Mouse (Mus musculus): ENCODE data around the gene Lims1.

Gene Lims1

DNA sequence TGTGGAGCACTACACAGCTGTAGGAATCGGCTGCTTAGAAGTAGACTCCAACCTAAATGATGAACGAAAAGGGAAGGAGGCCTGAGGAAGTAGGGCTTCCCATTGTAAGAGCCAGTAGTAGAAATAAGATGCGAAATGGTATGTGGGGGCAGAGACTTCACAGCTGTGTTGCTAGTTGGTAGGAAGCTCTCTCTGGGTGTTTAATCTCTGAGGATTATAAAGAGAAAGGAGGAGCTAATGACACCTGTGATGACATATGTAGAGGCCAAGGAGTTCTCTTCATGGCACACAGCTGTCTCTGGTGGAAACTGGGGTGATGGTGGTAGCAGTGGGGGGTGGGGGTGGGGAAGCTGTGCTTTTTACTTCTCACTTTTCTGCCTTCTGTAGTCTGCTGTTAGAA is 27.3 kb downstream of the Lims1 start:
- no peak for DNase-seq

DNA sequence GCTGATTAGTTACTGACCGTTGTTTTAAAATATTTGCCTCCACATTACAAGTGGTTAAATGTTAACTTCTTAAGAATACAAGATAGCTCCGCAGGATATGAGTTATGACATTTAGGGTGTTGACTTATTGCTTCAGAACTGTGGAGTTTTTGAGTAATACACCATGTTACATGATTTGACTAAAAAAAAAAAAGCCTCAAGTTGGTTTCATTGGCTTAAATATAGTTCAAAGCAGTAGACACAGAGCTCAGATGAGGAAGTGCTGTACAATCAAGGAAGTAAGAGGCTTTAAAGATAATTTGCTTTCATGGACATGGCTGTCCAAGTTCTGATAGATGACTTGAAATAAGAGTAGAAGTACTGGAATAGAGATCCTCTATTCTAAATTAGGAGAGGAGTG is 28.4 kb downstream of the Lims1 start:
- DNase-seq: no peak

DNA sequence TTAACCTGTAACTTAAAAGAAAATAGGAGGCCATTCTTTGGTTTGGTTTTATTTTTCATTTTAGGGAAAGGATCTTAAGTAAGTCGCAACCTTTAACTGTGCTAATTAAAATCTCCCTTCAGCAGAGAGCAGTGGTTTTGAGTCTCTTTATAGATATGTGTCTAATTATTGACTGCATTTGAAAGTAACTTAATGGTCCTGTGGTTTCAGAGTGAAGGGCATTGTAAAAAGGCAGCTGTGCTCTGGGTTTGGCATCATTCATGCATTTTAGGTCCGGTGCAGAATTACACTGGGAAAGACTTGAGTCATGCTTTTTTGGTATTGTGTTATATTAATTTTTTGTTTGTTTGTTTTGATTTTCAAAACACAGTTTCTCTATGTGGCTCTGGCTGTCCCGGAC is 29.1 kb downstream of the Lims1 start:
- DNase-seq: no peak

DNA sequence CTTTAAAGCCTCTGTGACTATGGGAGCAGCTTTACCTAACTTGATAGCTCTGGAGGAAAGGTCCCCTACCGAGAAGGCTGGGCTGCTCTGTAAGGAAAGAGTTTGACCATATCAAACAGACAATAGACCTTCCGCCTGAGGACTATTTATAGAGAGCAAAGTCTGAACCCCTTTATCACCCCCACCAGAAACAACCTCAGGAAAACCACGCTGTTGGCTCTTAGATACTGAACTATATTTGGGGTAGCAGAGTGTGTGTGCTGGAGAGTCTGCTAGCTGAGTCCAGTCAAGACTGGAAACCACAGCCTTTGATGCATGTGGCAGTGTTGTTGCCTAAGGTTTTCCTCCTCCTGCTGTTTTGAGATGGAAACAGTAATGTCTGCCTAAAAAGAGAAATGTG is 31.3 kb downstream of the Lims1 start:
- DNase-seq: no peak

DNA sequence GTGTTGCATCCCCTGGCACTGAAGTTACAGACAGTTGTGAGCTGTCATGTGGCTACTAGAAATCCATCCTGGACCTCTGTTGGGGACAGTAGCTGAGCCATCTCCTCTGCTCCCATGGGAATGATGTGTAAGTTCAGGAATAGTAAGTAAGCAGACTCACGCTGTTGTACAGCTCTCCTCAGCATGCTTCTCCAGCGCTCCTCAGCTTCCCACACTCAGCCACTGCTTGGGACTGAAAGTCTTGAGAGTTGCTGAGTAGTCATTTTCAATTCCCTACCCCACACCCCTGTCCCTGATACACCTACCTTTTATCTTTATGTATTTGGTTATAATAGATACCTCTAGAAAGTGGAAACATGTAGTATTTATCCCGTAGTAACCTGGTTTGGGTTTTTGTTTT is 33.2 kb downstream of the Lims1 start:
- no peak for DNase-seq

DNA sequence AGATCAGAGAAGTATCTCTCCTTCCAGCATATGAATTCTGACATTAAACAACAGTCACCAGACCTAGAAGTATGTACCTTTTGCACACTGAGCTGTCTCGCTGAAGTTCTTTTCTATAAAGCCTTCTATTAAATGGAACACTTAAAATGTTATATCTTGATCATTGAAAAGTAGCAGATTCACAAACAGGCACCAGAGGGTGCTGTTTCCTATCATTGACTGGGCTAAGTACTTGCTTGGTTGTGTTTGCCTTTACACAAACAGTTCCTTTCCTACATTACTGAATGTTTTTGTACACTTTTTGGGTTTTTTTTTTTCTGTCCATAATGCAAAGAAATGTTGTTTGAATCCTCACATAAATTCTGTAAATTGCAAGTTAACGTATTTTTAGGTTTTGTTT is 35.9 kb downstream of the Lims1 start:
- DNase-seq: peak; percentile 53

DNA sequence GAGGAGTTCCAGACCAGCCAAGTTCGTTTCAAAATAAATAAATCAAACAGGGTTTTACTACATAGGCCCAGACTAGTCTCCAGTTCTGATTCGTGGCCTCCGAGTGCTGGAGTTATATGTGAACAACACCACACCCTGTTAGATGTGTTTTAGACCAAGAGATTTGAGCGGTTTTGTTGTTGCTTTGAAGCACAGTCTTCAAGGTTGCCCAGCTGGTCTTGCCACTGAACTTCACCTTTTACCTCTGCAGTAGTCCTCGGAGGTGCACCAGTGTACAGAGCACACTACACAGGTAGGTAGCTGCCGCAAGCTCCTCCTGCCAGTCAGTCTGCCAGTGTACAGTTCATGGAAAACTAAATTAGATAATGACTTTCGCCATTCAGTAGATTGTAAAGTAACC is 36.7 kb downstream of the Lims1 start:
- DNase-seq: no peak

DNA sequence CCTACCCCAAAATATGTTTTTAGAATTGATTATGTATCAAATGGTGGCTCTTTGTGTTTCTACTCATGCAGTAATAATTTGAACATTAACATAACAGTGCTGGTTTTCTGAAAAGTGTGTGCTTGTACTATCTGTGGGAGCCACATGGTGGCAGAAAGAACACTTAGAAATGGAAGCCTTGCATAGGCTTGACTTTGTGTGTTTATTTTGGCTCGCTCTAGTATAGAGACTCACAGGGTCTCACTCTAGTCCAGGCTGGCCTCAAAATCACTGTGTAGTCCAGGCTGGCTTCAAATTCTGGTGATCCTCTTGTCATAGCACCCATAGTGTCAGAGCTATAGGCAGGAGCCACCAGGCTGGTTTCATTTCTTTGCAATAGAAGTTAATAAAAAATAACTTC is 39.5 kb downstream of the Lims1 start:
- DNase-seq: peak; percentile 34 to 44

DNA sequence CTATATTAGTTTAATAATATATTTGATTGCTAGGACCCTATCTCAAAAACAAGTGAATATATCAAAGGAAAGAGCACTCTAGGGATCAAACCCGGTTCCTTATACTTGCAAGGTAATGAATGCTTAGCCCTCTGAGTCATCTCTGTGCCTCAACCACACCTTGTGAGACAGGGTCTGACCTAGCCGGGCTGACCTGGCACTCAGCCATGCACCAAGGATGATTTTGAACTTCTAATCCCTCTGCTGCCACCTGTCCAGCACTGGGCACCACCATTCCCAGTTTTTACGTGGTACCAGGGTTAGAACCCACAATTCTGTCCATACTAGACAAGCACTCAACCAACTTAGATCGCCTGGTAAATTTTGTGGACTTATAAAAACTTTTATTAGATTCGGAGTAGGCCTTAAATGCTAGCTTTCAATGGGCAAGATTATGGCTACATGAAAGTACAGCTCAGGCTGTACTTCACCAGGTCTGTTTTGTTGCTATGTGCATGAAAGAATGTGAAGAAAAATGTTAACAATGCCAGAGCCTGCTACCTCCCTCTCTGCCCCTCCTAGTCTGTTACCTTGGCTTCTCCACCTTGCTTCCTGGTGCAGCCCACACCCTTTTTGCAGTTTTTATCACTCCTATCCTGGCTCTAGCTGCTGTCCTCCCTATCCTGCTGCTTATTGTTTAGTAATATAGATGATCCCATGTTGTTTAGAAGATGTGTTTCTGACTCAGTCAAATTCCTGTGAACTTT is 41.7 kb downstream of the Lims1 start:
- peak; percentile 24 to 28 for DNase-seq

DNA sequence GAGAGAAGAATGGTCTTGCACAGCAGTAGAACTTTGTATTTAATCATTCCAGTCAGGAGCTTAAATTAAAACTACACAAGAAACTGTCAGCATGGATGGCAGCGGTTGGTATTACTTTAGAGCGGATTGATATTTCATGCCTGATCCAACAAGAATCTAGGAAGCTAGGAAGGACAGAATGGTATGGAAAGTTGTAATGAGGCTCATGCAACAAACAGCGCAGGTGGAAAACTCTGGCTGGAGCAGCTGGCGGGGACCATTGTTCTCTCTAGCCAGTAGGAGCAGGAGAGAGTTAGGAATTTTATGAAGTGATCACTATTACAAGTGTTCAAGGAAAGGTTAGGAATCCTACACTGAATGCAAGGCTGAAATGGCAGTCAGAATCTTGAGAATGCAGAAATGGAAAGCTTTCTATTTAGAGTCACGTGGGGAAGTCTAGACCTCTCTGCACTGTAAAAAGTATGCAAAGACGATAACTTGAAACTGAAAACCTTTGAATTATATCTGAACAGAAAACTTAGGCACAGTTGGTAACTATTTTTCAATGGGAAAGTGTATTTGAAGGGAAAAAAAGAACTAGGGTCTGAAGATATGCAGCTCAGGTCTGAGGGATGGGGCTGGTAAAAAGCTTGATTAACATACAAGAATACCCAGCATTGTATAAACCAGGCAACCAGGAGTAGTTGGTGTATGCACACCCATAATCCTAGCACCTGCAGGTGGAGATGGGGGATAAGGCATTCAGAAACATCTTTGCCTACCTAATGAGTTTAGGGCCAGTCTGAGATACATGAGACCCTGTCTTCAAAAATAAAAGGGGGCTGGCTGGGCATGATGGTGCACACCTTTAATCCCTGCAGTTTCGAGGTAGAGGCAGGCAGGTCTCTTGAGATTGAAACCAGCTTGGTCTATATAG is 45.8 kb downstream of the Lims1 start:
- DNase-seq: no peak

DNA sequence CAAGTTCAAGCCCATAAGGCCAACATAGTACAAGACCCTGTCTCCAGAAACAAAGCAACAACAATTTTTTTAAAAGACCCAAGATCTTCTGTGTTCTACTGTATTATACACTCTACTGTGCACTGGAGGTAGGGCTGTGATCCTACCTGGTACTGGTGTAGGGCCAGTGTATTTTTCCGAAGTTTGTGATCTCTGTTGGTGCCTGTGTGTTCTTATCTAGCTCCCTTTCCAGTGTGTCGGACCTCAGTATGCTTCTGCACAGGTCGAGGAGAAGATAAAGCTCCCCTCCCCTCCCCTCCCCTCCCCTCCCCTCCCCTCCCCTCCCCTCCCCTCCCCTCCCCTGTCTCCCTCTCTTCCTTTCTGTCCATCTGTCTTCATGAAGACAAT is 46.4 kb downstream of the Lims1 start:
- DNase-seq: no peak

DNA sequence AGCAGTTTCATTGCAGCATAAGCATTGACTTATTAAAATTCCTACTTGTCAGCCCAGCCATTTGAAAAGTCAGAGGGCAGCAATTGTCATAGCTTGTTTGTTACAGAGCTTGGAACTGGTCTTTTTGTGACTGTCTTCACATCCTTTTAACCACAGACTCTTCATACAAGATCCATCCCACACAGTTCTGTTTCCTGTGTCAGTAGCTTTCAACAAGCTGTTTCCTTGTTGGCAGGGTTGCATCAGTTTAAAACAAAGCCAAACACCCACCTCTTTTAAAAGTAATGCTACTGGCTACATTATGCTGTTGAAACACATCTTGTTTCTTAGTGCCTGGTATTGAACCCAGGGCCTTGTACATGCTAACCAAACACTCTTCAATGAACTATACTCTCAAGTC is 46.9 kb downstream of the Lims1 start:
- no peak for DNase-seq

DNA sequence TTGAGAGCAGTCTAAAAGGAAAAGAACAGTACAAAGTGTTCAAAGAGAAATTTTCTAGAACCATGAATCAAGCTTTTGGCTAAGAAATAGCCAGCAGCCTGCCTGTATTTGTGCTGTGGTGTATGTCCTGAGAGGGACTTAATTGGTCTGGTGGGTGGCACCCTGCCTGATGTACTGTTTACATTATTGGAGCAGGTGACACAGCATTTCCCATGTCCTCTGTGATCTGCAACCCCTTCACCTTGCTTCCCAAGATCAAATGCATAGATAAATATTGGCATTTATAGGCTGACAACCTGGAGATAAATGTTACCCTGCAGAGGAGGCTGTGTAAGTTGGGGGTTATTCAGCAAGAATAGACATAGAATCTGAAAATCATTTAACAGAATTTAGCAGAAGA is 47.3 kb downstream of the Lims1 start:
- DNase-seq: no peak

DNA sequence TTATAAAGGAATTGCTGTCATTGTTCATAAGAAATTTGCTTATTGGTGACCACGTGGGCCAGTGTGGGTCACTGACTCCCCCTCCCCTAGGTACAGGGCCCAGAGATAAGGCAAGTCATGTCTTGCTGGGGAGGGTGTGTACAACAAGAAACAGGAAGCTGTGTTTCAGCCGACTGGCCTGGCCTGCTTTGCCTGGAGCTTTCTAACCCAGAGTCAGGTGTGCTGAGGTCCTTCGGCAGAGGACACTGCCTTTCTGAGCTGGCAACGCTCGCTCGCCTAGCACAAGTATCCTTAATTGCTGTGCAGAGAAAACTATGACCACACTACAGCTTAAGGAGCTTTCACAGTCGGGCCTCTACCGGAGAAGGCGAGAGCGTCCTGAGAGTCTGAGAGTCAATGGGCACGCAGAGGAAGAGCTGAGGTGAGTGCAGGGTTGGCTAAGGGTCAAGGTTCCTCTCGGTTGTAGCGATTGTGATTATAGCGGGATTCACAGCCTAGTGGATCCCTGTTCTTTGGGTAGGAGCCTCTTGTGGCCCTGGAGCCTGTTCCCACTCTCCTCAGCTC is 48.1 kb downstream of the Lims1 start:
- no peak for DNase-seq

DNA sequence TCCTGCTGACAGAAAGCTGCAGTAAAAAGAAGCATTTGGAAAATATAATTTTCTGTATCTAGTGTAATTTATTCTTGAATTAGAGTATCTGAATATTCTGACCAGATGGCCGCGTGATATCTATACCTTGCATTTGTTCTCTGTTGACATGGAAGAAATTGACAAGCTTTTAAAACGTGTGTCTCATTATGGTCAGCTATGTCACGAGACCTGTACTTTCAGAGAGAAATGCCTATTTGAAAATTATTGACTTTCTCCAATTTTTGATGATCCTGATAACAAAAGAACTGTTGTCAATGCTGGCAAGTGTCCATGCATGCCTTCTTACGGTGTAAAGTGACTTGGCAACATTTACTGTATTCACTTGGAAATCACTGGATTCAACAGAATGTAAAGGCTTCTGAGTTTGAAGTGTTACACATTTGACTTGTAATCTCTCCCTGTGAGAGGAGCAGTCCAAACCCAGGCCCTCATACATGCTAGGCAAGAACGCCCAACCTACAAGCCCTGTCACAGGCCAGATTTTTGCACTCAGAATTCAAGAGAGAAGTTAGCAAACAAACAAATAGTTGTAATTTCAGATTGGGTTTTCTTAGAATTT is 49.3 kb downstream of the Lims1 start:
- DNase-seq: no peak

DNA sequence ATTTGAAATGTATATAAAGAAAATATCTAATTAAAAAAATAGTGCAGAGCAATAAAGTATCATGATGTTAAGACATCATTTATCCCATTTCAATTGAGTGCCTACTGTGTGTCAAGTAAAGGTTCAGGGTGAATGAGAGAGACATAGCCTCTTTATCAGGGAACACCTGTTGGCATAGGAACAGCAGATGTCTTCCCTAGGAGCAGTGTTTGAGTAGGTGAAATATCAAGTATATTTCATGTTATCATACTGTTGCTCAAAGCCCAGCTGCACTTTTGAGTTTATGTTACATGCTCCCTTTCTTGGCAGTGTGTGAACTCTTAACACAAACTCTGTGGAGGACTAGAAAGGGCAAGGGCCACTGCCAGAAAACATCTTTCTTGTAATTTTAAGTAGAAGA is 50.6 kb downstream of the Lims1 start:
- no peak for DNase-seq

DNA sequence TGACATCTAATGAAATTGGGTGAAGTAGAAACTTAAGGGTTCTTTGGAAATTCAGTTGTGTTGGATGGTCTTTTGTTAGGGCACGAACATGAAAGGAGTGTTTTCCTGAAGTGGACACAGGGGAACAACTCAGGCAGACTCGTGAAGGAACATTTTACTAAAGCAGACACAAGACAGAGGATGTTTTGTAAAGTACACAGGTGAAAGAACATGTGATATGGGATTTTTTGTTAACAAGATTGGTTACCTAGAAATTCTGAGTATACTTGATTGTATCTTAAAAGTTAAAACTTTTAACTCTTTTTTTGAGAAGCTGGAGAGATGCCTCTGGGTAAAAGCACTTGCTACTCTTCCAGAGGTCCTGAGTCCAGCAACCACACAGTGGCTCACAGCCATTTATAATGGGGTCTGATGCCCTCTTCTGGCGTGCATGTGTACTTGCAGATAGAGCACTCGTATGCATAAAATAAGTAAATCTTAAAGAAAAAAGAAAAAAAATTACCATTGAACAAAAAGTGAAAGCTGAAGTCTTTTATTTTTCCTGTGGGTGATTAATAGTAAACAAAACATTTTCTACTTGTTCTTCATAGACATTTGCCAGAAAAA is 54.4 kb downstream of the Lims1 start:
- DNase-seq: peak; percentile 60 to 69

DNA sequence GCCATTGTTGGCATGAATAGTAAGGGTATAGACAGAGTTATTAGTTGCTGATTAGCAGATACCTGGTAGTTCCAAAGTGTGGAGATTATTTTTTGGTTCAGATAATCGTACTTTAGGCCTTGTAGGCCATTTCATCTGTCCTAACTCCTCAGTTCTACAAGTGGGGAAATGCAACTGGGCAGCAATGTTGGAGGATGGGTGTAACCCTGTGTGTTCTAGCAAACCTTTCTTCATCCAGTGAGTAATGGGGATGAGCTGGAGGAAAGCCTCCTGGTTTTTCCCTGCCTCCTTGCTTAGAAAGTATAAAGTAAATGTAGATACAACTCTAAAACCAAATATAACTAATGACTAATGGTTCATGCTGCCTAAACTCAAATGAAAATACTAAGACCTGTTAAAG is 55.1 kb downstream of the Lims1 start:
- DNase-seq: no peak

DNA sequence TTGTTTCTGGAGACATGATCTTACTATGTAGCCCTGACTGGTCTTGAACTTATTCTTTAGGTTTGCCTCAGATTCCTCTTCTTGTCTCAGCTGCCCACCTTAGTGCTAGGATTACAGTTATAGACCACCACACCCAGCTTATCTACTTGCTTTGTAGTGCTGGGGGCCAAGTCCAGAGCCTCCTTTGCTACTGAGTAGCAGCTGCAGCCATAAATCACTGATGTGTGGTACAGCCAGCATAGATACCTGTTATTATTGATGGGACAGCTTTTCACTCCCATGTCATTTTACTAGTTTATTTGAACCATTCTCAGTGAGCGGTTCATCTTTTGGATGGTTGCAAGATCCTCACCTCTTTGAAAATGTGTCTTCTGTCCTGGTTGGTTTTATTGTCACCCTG is 56.4 kb downstream of the Lims1 start:
- DNase-seq: no peak

DNA sequence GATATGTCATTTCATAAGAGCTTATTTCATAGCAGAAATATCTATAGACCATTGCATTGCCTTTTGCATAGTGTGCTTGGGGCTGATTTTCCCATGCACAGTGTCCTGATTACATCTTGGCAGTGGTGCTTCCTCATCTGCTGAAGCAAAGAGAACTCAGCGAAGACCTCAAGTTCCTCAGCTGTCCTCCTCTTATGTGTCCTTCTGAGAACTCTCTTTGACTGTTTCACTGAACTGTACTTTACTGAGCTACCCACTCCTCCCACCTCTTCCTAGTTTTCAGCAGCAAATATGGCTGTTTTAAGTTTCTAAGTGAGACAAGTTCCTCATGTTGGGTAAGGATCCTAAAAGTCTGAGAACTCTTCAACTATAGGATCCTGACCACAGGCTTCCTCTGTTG is 58.6 kb downstream of the Lims1 start:
- no peak for DNase-seq

DNA sequence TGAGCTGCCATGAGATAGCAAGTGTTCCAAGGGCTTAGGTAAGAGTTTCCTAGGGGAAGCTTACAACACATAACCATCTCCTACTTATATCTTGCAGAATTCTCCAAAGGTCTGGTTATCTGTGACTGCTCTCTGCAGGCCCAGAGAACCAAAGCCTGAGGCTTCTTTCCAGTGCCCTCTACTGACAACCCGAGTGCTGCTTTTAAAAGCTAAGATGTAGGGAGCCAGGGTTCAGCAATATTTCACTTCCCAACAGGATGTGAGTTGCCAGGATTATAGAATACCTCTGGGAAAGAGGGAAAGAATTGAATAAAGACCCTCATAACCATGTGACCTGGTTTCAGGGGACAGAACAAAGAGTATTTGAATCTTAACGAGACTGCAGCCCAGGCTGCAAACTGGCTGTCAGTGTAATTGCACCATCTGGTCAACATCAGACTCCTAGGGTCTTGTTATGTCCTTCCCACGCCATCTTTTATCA is 59.4 kb downstream of the Lims1 start:
- DNase-seq: peak; percentile 38 to 47

DNA sequence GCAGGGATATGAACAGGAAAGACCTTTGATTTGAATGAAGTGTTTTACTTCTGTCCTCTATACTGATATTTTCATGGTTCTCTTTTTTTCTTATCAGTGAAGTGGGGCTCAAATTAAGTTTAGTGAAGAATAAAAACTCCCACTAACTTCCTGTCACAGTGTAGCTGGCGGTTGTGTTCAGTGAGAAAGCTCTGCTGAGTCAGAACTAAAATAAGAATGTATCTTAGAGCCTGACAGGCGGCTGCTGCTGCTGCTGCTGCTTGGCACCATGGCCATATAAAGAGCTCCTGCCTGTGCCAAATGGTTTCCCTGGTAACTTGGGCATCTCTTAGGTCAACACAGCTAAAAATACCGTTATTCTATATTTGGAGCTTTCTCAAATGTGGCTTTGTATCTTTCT is 60.0 kb downstream of the Lims1 start:
- DNase-seq: peak; percentile 69 to 73

DNA sequence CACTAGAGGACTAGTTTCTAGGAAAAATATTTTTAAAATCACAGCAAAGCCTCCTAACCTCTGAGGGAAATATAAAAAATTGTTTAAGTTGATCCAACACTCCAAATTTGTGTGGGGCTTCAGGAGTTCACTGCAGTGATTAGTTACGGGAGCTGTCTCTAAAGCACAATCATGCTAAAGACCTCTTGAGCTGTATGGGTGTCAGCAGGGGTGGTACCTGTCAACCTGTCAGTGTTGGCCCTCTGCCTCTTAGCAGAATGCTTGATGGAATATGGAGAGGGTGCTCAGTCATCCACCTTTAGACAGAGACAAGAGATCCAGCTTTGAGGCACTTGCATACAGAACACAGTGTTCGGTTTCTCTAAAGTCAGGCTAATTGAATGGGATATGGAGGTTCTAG is 60.5 kb downstream of the Lims1 start:
- peak; percentile 88 to 89 for DNase-seq
